Mouse (Mus musculus) liver, embryonic 14.5 days (tissue): Measurements from ENCODE around the gene Runx2. TPM values are rescaled to one million over a fixed set of nuclear protein-coding genes. Genes with fewer than 3 reads are reported as not detected.

Source experiments
- ATAC-seq: fragments of 200-750 bp; cut with Nextera tagmentation; 2 replicates; pipeline ENCODE4 v1.8.0; 2017; ENCODE audit warnings: moderate number of reproducible peaks, mild to moderate bottlenecking, moderate library complexity; ENCODE audit not compliant: insufficient read depth
- DNase-seq, 3 experiments: peaks; one replicate each; pipeline ENCODE4 v3.0.0-alpha.2; 2012 to 2013; ENCODE audit warnings: low read depth in 3 of 3, low spot score in 3 of 3
- H3K27ac ChIP-seq: fragments of 300-500 bp; sonication (generic); 2 replicates; pipeline ENCODE4 v1.5.1; 2014; ENCODE audit warnings: moderate library complexity, mild to moderate bottlenecking, control low read depth, inconsistent platforms
- H3K27me3 ChIP-seq: fragments of 300-500 bp; sonication (generic); 2 replicates; pipeline ENCODE4 v1.6.1; 2014; ENCODE audit warnings: mild to moderate bottlenecking, low read length, moderate library complexity; ENCODE audit not compliant: control insufficient read depth, insufficient read depth
- H3K36me3 ChIP-seq: fragments of 300-500 bp; sonication (generic); replicated peaks from 2 replicates; pipeline ENCODE4 v1.6.1; 2014; ENCODE audit warnings: low read depth; ENCODE audit not compliant: control insufficient read depth, insufficient read depth
- H3K4me1 ChIP-seq, 2 experiments: fragments of 200-500 bp in 1 of 2; fragments of 300-500 bp in 1 of 2; sonication (generic) in 1 of 2; replicated peaks; 2 replicates each; pipeline ENCODE4 v1.6.1; 2012 to 2014; ENCODE audit warnings: antibody characterized with exemption in 1 of 2, inconsistent platforms in 1 of 2, low read length in 1 of 2; ENCODE audit not compliant: control insufficient read depth in 2 of 2, insufficient read depth in 2 of 2
- H3K4me2 ChIP-seq: fragments of 300-500 bp; sonication (generic); 2 replicates; pipeline ENCODE4 v1.6.1; 2014; ENCODE audit warnings: low read depth, mild to moderate bottlenecking, control low read depth, moderate library complexity
- H3K4me3 ChIP-seq, 2 experiments: fragments of 200-500 bp in 1 of 2; fragments of 300-500 bp in 1 of 2; sonication (generic) in 1 of 2; 2 replicates each; pipeline ENCODE4 v1.5.1; 2012 to 2014; ENCODE audit warnings: low read depth in 2 of 2, low read length in 2 of 2, mild to moderate bottlenecking in 2 of 2, control low read depth in 1 of 2, inconsistent platforms in 1 of 2, moderate library complexity in 1 of 2; ENCODE audit not compliant: insufficient read depth in 1 of 2
- H3K9ac ChIP-seq: fragments of 300-500 bp; sonication (generic); replicated peaks from 2 replicates; pipeline ENCODE4 v1.6.1; 2014; ENCODE audit warnings: mild to moderate bottlenecking, control low read depth, moderate library complexity
- H3K9me3 ChIP-seq: fragments of 300-500 bp; sonication (generic); 2 replicates; pipeline ENCODE4 v1.6.1; 2016; ENCODE audit warnings: low read length, mixed read lengths; ENCODE audit not compliant: control insufficient read depth
- CTCF ChIP-seq: IDR thresholded peaks from 2 replicates; pipeline ENCODE4 v1.5.1; 2016; ENCODE audit warnings: antibody characterized with exemption, low read depth, control low read depth
- EP300 ChIP-seq: IDR thresholded peaks from 2 replicates; pipeline ENCODE4 v1.6.1; 2016; ENCODE audit warnings: antibody characterized with exemption, low read depth
- WGBS: fragments of 180-500 bp; shearing (Covaris S2); extraction: QIAGEN DNeasy Blood & Tissue Kit; methylation state at CpG from one replicate; pipeline ENCODE4 v1.1.7; 2014; ENCODE audit not compliant: insufficient replicate concordance; 5-methylcytosine and 5-hydroxymethylcytosine counted together
- polyA plus RNA-seq, 2 experiments: library from polyadenylated mRNA; depleted of rRNA in 1 of 2; stranded (reverse) in 1 of 2; unstranded in 1 of 2; fragments of >200 nt; fragmentation: Nextera tagmentation in 1 of 2; extraction: Ambion mirVana in 1 of 2; gene quantifications; 2 replicates each; pipeline versions ENCODE4 v1.2.1 to v1.2.3; 2012 to 2014

Runx2 gene
- polyA plus RNA-seq, 2 experiments, result 0.58 to 0.65 TPM

- Histone ChIP-seq H3K4me1 (no peaks in the 10 kb centered on the region), H3K27ac (no peak overlapping the region), H3K9me3 (no peaks in the 10 kb centered on the region), H3K27me3 (no peaks in the 10 kb centered on the region), H3K9ac (no peak overlapping the region), H3K4me3 (no peak overlapping the region), H3K4me2 (no peak overlapping the region), H3K36me3 (no peaks in the 10 kb centered on the region)
- 60% methylated on average over 3 of the region's 3 CpGs for WGBS
- DNase-seq (no peak), ATAC-seq (no peak)
- TF ChIP-seq CTCF (no peak), EP300 (no peak)
Measured at GRCm38 (mm10) chr17:44588020-44588419, 226.6 kb downstream of the Runx2 start.

DNA sequence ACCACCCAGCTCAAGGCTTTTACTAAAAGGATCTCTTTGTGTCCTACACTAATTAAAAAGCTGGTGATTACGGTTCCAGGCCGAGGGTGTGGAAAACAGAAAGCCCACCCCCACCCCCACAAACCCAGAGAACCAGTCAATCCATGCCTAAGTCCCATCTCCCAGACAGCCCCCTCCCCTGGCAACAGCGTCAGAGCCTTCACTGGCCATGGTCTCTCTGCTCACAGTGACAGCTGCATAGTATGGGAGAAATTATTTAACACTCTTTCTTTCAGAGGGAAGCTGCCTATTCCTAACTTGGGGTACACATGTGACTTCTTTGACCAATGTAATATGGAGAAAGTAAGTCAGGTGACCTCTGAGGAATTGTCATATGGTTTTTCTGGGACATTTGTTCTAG lies 228.4 kb downstream of the Runx2 start:
- DNase-seq, result no peak
- Histone ChIP-seq H3K4me3 (no peak overlapping the region), H3K27ac (no peak overlapping the region), H3K9ac (no peak overlapping the region), H3K9me3 (no peaks in the 10 kb centered on the region), H3K27me3 (no peaks in the 10 kb centered on the region), H3K4me1 (no peaks in the 10 kb centered on the region), H3K4me2 (no peak overlapping the region), H3K36me3 (no peaks in the 10 kb centered on the region)
- TF ChIP-seq EP300, result no peak
- TF ChIP-seq CTCF, result no peak
- no peak for ATAC-seq
- WGBS, result 58% methylated on average over 3 of the region's 3 CpGs

- WGBS, result 68% methylated on average over 6 of the region's 6 CpGs
- no peak overlapping the region for H3K4me3 ChIP-seq
- H3K27me3 ChIP-seq, result no peaks in the 10 kb centered on the region
- no peaks in the 10 kb centered on the region for H3K9me3 ChIP-seq
- ATAC-seq (no peak), DNase-seq (no peak)
- TF ChIP-seq EP300 (no peak), CTCF (no peak)
- H3K4me2 ChIP-seq, result no peak overlapping the region
- H3K36me3 ChIP-seq, result no peaks in the 10 kb centered on the region
- H3K9ac ChIP-seq, result no peak overlapping the region
- H3K4me1 ChIP-seq, result no peaks in the 10 kb centered on the region
- H3K27ac ChIP-seq, result no peak overlapping the region
Measured at GRCm38 (mm10) chr17:44584781-44585180, 229.8 kb downstream of the Runx2 start.

GRCm38 (mm10) chr17:44577791-44578190 lies 236.8 kb downstream of the Runx2 start:
- no peak overlapping the region for H3K4me2 ChIP-seq
- no peaks in the 10 kb centered on the region for H3K9me3 ChIP-seq
- DNase-seq, result no peak
- ATAC-seq, result no peak
- H3K4me3 ChIP-seq, result no peak overlapping the region
- H3K36me3 ChIP-seq, result no peaks in the 10 kb centered on the region
- WGBS, result 46% methylated on average over 5 of the region's 5 CpGs
- no peak overlapping the region for H3K9ac ChIP-seq
- H3K27ac ChIP-seq, result no peak overlapping the region
- H3K4me1 ChIP-seq, result no peaks in the 10 kb centered on the region
- no peaks in the 10 kb centered on the region for H3K27me3 ChIP-seq
- TF ChIP-seq EP300, result no peak
- TF ChIP-seq CTCF, result no peak

GRCm38 (mm10) chr17:44570899-44571298 lies 243.7 kb downstream of the Runx2 start:
- H3K4me3 ChIP-seq, result no peak overlapping the region
- ATAC-seq (no peak), DNase-seq (no peak)
- TF ChIP-seq CTCF (no peak), EP300 (no peak)
- H3K9ac ChIP-seq, result no peak overlapping the region
- no peak overlapping the region for H3K4me2 ChIP-seq
- no peak overlapping the region for H3K27ac ChIP-seq
- no peaks in the 10 kb centered on the region for H3K27me3 ChIP-seq
- H3K36me3 ChIP-seq, result no peaks in the 10 kb centered on the region
- H3K9me3 ChIP-seq, result no peaks in the 10 kb centered on the region
- 60% methylated on average over 5 of the region's 5 CpGs for WGBS
- no peaks in the 10 kb centered on the region for H3K4me1 ChIP-seq
